Mouse (Mus musculus) heart, adult 8-10 months (tissue): ENCODE measurements around the gene Gm28778. TPM values are rescaled to one million over a fixed set of nuclear protein-coding genes. Genes with fewer than 3 reads are reported as not detected.
"Not testable (repeated sequence)": the region's sequence is repeated elsewhere in the genome, so short reads cannot be mapped to it uniquely, and the experiment has no call there.

Source experiments
- DNase-seq: peaks from one replicate; pipeline ENCODE4 v3.0.0; 2022; ENCODE audit warnings: low spot score
- total RNA-seq, 4 experiments: library from RNA; stranded (reverse); gene quantifications; 2 replicates each; pipeline ENCODE4 v1.2.4; 2022

Gm28778 gene
- 1 to 10 TPM in 2 of 4 experiments, under 1 TPM in 2; 0.37 to 5.1 (median 1.0) TPM for total RNA-seq

DNA sequence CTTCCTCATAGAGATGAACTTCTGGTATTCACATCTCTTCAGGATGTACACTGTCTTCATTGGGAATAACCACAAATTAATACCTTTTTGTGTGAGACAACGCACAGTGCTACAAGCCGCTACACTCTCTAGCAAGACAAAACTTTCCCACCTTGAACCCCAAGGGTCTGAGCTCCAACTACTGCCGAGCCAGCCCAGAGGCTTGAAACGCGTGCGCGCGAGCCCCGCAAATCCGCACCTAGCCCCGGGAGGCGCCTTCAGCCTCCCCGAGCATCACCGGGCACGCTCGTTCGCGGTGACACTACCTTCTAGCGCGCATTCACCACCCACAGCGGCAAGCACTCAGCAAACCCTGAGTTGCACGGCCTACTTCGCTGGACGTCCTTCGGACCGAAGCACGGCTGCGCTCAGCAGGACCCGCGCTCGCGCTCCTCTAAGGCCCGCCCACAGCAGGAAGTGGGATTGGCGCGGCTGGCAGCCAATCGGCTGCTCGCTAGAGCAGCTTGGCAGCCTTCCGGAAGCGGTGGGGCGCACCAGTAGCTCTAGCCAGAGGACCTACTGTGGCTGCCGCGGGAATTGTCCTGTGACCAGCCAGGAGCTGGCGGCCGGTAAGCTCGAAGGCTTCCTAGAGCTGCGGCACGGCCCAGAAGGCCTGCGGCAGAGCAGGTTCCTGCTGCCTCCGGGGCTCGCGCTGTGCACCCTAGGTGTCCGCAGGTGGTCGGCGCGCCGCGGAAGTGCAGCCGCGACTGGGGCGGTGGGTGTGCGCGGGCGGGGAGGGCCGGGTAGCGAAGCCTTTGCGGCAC lies at the start of gene Gm28778, which contains the start of the genes Pms1 and Ormdl1:
Gene Gm28778, plus strand, starts transcription at position 531 of the 803 bp plus-strand sequence.
Gene Pms1, minus strand, starts transcription at position 438 of the 803 bp plus-strand sequence.
Gene Ormdl1, plus strand, starts transcription at position 515 of the 803 bp plus-strand sequence.
- peak; percentile 95 for DNase-seq

DNA sequence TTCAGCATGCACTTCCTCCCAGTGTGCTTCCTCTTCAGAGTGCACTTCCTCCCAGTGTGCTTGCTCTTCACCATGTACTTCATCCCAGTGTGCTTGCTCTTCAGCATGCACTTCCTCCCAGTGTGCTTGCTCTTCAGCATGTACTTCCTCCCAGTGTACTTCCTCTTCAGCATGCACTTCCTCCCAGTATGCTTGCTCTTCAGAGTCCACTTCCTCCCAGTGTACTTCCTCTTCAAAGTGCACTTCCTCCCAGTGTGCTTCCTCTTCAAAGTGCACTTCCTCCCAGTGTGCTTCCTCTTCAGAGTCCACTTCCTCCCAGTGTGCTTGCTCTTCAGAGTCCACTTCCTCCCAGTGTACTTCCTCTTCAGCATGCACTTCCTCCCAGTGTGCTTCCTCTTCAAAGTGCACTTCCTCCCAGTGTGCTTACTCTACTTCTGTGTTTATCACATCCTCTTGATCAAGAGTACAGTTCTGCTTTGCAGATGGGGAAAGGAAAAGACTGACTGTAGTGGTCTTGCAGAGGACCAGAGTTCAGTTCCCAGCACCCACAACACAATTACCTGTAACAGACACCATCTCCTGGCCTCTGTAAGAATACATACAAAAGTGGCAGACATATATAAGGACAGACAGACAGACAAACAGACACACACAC lies 31.8 kb upstream of the Gm28778 start:
- DNase-seq: not testable (repeated sequence)

DNA sequence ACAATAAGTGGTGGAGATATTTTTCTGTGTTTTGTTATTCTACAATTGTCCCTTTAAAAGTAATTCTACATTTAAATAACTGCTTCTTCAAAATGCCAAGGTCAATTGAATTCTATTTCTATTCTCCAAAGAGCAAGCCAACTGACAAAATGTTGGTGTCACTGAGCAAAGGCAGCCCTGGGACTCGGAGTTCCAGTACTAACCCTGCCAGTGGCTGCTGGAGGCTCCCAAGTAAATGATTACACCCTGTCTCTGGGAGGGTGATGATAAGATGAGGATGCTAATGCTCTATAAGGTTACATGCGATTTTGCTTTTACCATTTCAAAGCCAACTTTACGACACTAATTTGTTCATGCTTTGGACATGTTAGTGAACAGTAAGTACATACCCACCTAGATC lies 27.0 kb upstream of the Gm28778 start:
- DNase-seq: peak; percentile 50

DNA sequence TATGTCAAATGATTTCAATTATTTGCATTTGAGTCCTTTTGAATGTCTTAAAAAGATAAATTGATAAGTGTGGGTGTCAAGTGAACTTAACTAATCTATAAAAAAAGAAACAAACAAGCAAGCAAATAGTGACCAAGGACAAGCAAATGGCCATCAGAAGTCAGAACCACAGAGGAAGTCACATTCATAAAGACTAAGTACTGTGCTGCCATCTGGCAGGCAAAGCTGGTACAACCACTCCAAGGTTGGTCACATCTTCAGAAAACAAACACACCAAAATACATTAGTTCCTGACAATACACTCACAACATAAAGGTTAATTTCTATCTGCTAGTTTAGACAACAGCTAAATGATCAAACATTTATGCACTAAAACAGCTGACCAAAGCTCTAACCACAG lies 24.3 kb upstream of the Gm28778 start:
- DNase-seq: peak; percentile 8

DNA sequence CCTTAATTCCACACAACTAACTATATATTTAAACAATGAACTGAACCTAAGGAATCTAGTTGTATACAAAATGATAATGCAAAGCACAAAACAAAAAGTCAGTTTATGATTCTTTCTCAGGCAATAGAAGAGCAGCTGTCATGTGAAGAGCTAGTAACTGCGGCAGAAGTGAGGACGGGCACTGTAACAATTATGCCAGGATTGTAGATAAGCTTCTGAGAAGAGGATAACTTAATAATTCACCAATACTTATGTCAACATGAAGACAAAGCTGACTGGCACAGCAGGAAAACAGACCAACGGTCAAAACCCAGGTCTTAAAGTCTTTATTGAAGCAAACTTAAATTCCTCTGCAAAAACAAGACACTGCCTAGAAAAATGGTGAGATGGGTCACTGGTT lies 5.7 kb upstream of the Gm28778 start:
- no peak for DNase-seq

DNA sequence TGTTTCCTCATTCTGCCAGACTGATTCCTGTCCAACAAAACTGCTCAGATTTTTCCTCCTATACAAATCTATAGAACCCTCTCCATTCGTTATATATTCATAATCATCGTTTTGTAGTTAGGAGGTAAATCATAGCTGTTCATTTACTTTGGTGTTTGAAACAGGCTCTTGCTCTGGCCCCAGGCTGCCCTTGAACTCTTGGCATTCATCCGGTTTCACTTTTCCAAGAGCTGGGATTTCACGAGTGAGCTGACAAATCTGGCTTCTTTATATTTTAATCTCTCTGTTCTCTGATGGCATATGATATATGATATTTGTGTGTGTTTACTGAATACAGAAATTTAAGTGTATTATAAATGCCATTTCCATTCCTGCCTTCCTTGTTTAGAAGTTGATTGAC lies 3.6 kb downstream of the Gm28778 start:
- DNase-seq: no peak

DNA sequence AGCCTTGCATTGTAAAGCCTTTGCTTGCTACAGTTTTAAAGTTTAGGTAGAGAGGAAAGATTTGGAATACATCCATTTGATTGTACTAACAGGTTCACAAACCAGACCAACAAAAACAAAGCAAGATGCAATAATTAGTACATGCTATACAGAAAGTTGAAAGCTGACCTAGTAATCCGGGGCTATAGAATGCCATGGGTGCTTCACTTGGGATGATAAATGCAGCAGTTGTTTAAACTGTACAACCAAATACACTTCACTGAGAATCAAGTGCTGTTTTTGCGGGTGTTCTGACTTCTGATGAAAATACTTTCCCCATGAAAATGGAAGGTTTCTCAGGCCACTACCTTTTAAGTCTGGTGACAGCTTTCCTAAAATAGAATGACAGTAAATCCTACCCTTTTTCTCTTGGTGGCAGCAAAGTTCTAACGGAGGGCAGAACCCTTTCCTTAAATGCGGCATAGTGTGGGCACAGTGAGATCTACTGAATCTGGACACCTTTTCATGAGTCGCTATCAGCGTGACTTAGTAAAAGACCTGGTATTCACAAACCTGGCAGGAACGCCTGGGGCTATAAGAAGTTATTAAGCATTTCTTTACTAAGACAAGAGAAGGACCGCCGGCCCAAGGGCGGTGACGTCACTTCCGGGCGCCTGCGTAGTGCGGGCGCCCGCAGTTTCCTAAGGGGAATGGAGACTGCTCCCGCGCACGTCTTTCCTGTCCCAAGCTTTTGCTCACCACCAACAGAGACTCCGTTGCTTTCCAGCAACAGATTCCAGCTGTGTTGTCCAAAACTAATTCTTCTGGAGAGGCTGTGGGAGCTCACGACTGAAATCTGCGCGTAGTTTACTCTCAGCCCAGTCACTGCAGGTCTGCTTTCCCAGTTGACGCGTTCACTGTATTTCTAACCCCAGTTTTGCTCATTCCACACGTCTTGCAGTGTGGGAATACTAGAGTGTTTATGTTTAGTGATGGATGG lies 16.4 kb downstream of the Gm28778 start, which contains the start of gene Osgepl1:
Gene Osgepl1, plus strand, starts transcription at position 636 of the 979 bp plus-strand sequence.
- DNase-seq: peak; percentile 85

DNA sequence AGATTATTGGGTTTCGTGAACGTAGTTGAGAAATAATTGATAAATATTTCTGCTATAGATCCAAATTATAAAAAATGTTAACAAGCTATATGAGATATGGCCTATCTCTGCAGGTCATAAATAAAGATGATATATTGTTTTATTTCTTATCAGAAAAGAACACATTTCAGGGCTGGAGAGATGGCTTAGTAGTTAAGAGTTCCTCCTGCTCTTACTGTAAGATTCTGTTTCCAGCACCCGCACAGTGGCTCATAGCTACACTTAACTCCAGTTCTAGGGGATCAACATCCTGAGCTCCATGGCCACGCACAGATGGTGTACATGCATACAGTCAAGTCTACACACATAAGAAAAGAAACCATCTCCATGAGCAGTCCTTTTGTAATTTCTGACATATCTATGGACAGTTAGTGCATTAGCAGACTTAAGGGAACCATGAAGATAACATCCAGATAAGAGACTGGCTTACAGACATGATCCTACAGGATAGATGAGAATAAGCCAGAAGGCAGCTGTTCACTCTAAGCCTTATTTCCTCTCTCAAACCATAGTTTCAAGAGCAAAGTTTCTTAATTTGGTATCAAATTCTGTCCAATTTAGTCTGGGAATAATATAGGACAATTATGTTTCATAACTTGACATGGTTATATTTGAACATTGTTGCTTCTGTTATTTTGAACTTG lies 24.9 kb downstream of the Gm28778 start:
- no peak for DNase-seq

DNA sequence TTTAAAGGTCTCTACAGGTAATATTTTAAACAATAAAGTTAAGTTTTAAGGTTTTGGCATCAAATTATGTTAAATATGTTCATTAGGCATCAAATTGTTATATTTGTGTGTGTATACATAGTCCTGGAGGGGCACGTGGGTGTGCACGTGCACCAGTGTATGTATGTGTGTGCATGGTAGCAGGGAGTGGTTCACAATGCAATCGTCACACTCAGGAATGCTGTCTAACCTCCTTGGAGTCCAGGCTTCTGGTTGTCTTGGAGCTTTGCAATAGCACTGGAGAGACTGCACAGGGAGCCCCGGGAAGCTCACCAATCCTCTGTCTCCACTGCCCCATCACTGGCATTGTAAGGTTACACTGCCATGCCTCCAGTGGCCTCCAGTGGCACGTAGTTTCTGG lies 26.3 kb downstream of the Gm28778 start:
- no peak for DNase-seq

DNA sequence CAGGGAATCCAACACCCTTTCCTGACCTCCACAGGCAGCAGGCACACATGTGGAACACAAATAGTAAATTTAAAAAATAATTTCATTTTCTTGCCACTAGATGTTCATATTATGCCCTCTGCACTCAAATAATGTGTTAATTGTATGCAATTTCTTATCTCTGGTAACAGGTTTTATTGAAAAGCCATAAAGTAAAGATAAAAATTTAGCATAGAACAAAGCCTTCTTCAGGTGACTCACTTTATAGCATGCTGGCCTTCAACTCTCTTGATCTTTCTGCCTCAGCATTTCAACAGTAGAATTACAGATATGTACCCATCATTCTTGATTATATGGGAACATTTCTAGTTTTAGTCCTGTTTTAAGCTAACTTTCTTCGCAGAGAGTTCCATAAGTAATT lies 27.4 kb downstream of the Gm28778 start:
- no peak for DNase-seq

DNA sequence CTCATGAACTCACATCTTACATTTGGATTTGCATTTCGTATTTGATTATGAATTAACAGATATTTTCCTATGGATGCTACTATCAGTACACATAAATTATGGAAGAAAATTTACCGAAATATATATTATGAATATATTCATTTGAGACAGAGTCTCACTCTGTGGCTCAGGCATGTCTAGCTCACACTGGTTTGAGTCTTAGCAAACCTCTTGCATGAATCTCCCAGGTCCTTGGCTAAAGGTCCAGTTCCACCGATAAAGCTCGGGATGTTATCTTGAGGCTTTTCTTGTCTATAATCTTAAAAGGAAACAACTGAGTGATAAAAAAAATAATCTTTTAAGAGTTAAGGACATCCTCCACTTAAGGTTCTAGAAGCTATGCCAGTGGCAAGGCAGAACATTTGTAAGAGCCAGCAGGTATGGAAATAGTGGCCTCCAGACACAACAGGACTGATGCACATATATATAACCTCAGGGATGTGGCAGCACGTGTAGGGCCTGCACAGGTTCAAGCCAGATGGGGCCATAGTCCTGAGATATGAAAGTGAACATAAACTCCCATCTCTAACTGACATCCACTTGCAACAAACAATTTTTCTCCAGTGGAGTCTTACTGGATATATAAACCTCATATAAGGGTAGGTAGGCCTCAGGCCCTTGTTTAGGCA lies 28.1 kb downstream of the Gm28778 start:
- DNase-seq: no peak

DNA sequence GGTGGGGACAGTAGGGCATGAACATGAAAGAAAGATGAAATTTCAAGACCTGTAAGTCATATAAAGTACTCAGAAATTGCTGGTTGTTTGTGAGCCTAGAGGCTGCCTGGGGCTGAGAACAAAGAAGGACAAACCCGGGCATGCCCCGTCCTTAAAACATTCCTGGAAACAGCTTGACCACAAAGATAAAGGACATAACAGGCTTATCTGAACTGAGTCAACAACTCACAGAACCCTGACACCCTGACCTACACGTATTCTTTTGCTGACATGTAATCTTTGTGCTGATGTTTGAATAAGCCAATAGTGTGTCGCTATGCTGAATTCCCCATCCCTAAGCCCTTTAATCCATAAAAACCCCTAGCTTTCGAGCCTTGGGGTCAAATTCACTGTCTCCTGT lies 36.6 kb downstream of the Gm28778 start:
- DNase-seq: not testable (repeated sequence)

DNA sequence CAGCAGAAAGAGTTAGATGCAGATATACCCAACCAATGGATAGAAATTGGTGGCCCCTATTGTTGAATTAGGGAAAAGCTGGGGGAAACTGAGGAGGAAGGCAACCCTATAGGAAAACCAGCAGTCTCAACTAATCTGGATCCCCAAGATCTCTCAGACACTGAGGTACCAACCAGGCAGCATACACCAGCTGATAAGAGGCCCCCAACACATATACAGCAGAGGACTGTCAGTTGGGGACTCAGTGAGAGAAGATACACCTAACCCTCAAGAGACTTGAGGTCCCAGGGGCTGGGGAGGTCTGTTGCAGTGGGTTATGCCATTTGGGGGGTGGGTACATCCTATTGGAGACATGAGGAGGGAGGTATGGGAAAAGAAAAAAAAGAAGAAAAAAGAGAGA lies 38.6 kb downstream of the Gm28778 start:
- no peak for DNase-seq

DNA sequence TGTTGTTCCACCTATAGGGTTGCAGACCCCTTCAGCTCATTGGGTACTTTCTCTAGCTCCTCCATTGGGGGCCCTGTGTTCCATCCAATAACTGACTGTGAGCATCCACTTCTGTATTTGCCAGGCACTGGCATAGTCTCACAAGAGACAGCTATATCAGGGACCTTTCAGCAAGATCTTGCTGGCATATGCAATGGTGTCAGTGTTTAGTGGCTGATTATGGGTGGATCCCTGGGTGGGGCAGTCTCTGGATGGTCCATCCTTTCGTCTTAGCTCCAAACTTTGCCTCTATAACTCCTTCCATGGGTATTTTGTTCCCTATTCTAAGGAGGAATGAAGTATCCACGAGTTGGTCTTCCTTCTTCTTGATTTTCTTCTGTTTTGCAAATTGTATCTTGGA lies 40.5 kb downstream of the Gm28778 start:
- DNase-seq: not testable (repeated sequence)

DNA sequence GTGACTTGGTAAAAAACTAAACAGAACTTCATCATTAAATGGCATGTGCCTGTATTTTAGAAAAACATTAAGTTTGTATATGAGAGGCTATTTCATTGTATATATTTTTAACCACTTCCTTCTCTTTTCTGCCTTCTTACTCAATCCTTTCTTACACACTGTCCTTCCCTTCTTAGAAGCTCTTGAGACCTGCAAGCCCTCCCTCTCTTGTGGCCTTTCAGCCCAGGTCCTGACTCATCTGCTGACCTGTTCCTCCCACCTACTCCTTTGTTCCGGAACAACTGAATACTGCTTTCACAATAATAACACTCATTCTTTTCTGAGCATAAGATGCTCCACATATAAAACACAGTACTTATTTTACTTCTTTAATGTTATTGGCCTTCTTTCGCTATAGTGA lies 44.2 kb downstream of the Gm28778 start:
- no peak for DNase-seq

DNA sequence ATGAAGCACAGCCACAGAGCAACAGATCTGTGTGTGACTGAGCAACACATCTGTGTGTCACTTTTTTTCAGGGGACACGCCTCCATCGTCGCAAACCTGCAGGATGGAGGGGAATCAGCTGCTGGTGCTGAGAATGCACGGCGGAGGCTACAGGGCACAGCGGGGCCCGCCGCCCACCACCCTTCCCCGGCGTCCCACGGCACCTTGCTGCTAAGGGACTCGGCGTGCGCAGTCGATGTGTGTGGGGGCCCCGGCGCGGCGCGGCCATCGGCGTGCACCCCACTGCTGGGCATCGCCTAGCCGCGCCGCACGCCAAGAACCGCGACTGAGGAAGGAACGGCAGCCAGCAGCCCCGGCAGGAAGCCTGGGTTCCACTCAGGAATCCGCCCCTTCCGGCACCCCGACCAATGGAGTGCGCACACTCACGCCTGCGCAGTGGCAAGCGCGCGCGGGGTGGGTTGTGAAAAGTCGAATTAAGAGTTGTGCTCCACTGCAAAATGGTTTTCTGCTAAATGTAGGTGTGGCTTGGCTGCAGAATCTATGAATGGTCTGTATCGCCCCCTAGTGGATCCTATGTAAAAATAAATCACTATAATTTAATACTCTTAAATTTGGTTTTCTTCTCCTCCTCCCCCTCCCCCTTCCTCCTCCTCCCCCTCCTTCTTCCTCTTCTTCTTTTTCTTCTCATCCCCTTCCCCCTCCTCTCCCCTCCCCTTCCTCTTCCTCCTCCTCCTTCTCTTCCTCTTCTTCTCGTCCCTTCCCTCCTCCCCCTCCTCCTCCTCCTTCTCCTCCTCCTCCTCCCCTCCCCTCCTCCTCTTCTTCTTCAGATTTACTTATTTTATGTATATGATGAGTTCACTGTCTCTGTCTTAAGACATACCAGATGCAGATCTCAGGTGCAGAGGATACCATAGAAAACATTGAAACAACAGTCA lies 55.7 kb downstream of the Gm28778 start, which contains the start of the genes Asdurf, Gm28551 and Asnsd1:
Gene Asdurf, minus strand, starts transcription at position 293 of the 935 bp plus-strand sequence.
Gene Gm28551, minus strand, starts transcription at position 341 of the 935 bp plus-strand sequence.
Gene Asnsd1, minus strand, starts transcription at position 426 of the 935 bp plus-strand sequence.
- peak; percentile 99 for DNase-seq

DNA sequence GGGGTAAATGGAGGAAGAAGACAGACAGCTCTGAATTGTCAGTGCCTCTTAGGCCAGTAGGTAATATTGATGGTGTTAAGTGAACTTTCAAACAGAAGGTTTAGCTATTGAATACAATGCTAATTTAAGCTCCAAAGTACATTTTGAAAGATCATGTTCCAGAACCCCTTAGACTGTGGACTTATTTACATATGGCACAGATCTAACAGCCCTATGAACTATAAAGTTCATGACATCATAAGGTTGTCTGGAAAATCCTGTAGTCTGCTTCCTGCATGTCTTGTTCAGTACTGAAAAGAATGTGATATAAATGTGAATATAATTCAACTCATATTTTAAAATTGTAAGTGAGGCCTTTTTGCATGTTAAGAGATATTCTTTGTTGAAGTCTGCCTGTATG lies 62.1 kb downstream of the Gm28778 start:
- DNase-seq: no peak
